Mouse (Mus musculus) cerebellum, adult 18-20 months (tissue): ENCODE results near the gene Cep78.

Source experiments
- DNase-seq, 2 experiments: peaks; one replicate each; pipeline ENCODE4 v3.0.0; 2021

The Cep78 gene

GRCm38 (mm10) chr19:15984449-15985171, at the start of gene Cep78:
Gene Cep78, minus strand, starts transcription at chr19:15984989.
- peak; percentile 89 to 98 for DNase-seq

GRCm38 (mm10) chr19:16031276-16031675, 46.5 kb upstream of the Cep78 start:
- peak; percentile 5 to 10 for DNase-seq

GRCm38 (mm10) chr19:16029253-16029771, 44.5 kb upstream of the Cep78 start:
- DNase-seq, result peak; percentile 32 to 54

GRCm38 (mm10) chr19:16028746-16029252, 44.0 kb upstream of the Cep78 start:
- no peak for DNase-seq

- peak in 1 of 2 experiments; percentile 3 for DNase-seq
Observed at GRCm38 (mm10) chr19:16027876-16028670, 43.3 kb upstream of the Cep78 start.

GRCm38 (mm10) chr19:16026276-16026675, 41.5 kb upstream of the Cep78 start:
- no peak for DNase-seq

GRCm38 (mm10) chr19:16022178-16022577, 37.4 kb upstream of the Cep78 start:
- DNase-seq, result no peak

GRCm38 (mm10) chr19:16016171-16016570, 31.4 kb upstream of the Cep78 start:
- no peak for DNase-seq

GRCm38 (mm10) chr19:16015191-16015968, 30.6 kb upstream of the Cep78 start:
- DNase-seq, result no peak

GRCm38 (mm10) chr19:16009746-16010337, 25.1 kb upstream of the Cep78 start:
- DNase-seq, result no peak

- DNase-seq, result no peak
Observed at GRCm38 (mm10) chr19:16009111-16009510, 24.3 kb upstream of the Cep78 start.

- no peak for DNase-seq
Observed at GRCm38 (mm10) chr19:16007131-16007530, 22.3 kb upstream of the Cep78 start.

GRCm38 (mm10) chr19:15998157-15998556, 13.4 kb upstream of the Cep78 start:
- DNase-seq, result peak; percentile 59 to 71

GRCm38 (mm10) chr19:15996901-15997564, 12.2 kb upstream of the Cep78 start:
- DNase-seq, result peak; percentile 76 to 84

GRCm38 (mm10) chr19:15990102-15990501, 5.3 kb upstream of the Cep78 start:
- no peak for DNase-seq

- no peak for DNase-seq
Observed at GRCm38 (mm10) chr19:15985172-15985713, 454 bp upstream of the Cep78 start.

- no peak for DNase-seq
Observed at GRCm38 (mm10) chr19:15983739-15984344, 947 bp downstream of the Cep78 start.

GRCm38 (mm10) chr19:15982926-15983738, 1.7 kb downstream of the Cep78 start:
- no peak for DNase-seq

GRCm38 (mm10) chr19:15981861-15982260, 2.9 kb downstream of the Cep78 start:
- DNase-seq, result peak; percentile 73 to 76

GRCm38 (mm10) chr19:15973365-15973764, 11.4 kb downstream of the Cep78 start:
- DNase-seq, result no peak
